Mouse (Mus musculus): ENCODE measurements around the gene Cfap97d1.
"Not testable (repeated sequence)": the region's sequence is repeated elsewhere in the genome, so short reads cannot be mapped to it uniquely, and the experiment has no call there.

The Cfap97d1 gene

DNA sequence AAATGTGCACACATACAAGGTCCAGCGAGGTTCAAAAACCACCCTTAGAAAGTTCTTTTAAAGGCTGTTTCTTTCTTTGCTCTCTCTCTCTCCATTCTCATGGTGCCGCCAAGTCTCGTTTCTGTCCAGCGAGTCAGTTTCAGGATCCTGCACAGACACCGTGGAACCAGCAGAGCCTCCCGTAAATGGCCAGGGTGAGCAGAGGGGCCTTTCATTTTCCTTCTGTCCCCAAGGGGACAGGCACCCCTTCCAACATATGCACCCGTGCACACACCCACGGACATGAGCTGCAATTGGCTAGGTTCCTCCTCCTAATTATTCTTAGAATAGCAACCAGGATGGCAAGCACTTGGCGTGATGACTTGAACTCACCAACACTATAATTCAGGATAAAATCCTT lies 10.6 kb upstream of the Cfap97d1 start:
- no peak for DNase-seq (ENCODE audit: low spot score)

GRCm38 (mm10) chr11:101974181-101974580 lies 9.9 kb upstream of the Cfap97d1 start:
- DNase-seq (ENCODE audit: low spot score): no peak

- DNase-seq (ENCODE audit: low spot score): no peak
Observed at GRCm38 (mm10) chr11:101974923-101975322, 9.2 kb upstream of the Cfap97d1 start.

DNA sequence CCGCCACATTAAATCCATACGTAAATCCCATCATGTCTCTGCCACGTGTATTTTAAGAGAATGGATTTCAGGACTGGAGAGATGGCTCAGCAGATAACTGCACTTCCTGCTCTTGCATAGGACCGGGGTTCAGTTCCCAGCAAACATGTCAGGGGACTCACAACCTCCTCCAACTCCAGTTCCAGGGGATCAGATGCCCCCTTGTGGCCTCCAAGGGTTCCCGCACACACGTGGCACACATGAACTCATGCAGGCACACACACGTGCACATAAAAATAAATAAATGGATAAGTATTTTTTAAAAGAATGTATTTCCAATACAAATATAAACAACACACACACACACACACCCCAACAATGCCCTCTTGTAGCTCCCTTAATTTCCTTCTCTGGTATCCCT lies 7.1 kb upstream of the Cfap97d1 start:
- DNase-seq (ENCODE audit: low spot score): no peak

GRCm38 (mm10) chr11:101979140-101979539 lies 4.9 kb upstream of the Cfap97d1 start:
- DNase-seq (ENCODE audit: low spot score): no peak

DNA sequence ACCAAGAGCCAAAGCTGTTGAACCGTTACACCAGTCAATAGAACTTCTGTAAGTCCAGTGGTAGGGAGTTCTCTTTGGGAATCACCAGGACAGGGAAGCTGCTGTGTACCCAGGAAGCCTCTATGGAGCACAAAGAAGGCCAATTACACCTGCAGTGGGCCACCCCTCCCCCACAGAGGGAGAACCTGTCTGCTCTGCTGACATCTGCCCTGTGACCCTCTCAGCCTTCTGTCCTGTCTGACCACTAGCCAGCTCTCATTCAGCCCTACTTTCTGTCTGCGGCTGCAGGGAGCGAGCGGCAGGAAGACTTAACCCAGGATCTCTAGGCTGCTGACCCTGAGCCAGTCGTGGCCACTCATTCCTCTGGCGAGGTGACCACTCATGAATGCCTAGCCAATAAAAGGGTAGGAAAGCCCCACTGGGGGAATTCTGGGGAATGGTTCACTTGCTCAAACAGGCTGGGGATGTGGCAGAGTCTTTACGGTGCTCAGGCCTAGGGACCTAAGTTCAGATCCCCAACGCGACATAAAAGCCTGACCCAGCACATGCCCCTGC lies 3.4 kb upstream of the Cfap97d1 start:
- no peak for DNase-seq (ENCODE audit: low spot score)

DNA sequence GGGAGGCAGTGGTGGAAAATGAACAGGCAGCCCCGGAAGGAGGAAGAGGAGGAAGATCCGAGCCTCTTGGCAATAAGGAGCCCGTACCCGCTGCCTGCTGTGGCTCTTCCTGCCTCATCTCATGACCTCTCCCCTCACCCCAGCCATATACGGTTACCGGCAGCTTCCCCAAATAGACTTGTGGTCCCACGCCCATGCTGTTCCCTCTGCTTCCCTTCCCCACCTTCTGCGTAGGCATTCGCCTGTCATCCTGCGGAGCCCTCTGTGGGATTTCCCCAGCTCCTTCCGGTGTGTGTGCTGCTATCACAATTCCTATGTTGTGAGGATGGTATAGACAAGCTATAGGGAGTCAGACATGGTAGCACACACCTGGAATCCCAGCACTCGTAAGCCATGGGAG lies 2.2 kb upstream of the Cfap97d1 start:
- no peak for DNase-seq (ENCODE audit: low spot score)

DNA sequence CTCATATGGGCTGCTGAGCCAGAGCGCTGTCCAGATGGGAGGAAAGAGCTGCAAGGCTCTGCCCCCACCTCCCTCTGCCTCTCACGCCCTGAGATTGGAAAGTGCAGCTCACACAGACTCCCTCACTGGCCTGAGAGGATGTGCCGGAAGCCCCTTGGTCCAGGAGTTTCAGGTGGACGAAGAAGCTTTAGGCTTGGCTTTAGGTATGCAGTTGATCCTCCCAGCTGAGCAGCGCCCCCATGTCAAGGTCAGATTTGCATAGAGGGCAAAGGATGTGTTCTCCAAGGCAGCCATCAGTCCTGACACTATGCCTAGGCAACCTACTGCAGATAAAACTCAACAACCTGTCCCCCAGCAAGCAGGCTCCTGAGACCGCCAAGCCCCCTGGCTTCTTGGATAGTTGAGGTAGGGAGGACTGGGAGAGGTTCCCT lies 1.1 kb upstream of the Cfap97d1 start:
- DNase-seq (ENCODE audit: low spot score): no peak

GRCm38 (mm10) chr11:101983431-101983921 lies 603 bp upstream of the Cfap97d1 start:
- no peak for DNase-seq (ENCODE audit: low spot score)

DNA sequence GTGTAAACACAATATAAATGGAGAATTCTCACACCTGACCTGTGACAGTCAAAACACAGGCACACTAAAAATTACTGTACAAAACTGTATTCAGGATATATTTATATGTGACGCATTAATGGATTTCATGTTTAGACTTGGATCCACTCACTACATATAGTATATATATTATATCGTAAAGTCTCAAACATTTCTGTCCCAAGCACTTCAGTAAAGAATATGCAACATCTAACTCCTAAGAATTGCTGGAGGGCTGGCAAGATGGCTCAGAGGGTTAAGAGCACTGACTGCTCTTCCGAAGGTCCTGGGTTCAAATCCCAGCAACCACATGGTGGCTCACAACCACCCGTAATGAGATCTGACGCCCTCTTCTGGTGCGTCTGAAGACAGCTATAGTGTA lies 1.4 kb downstream of the Cfap97d1 start:
- DNase-seq (ENCODE audit: low spot score): not testable (repeated sequence)

DNA sequence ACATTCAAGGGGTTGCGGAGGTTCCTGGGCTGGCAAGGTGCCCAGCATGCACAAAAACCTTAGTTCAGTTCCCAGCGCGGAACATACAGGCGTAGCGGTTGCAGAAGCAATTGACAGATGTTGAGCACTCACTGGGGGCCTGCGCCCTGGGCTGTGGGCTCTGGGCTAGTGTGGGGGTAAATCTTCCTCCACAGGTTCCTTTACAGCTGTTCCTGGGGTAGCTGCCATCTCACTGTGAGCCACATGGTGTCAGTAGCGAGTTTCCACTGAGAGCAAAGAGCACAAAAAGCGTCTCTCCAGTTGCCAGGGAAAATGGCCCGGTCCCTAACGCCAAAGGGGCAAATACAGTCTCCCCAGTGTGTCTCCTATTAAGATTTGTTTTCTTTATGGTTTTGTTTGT lies 1.9 kb downstream of the Cfap97d1 start:
- DNase-seq (ENCODE audit: low spot score): peak; percentile 94

DNA sequence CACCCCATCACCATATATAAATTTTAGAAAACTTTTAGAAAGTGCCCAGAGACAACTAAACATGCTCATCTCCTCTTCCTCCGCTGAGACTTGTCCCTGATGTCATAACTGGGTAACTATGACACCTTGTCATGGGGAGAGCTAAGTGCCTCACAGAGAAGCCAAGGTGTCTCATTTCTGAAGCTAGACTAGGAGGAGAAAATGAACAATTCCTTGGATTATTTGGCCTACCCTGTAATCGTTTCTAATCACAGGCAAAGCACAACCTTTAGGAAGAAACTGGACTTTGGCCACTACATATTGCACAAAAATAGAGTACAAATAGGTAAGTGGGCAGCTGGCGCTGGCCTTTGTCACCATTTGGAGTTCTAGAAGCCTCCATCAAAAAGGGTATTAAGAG lies 2.8 kb downstream of the Cfap97d1 start, which contains the start of gene Dusp3:
TSS of gene Dusp3 (minus strand) at position 101 of the 400 bp plus-strand sequence.
- DNase-seq (ENCODE audit: low spot score): no peak

GRCm38 (mm10) chr11:101990244-101990643 lies 6.2 kb downstream of the Cfap97d1 start:
- DNase-seq (ENCODE audit: low spot score): no peak

GRCm38 (mm10) chr11:101991813-101992212 lies 7.7 kb downstream of the Cfap97d1 start:
- no peak for DNase-seq (ENCODE audit: low spot score)

DNA sequence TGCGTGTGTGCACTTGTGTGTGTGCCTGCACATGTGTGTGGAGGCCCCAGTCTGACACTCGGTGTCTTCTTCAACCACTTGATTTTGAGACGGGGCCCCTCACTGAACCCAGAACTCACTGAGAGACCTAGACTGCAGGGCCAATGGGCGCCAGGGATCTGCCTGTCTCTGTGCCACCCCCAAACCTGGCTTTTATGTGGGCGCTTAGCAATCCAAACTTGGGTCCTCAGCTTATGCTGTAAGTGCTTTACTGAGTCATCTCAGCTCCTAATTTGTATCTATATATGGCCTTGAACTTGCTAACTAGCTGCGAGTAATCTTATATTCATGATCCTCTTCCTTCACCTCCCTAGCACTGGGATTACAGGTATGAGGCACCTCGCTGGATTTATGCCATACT lies 8.3 kb downstream of the Cfap97d1 start:
- DNase-seq (ENCODE audit: low spot score): no peak

- DNase-seq (ENCODE audit: low spot score): no peak
Observed at GRCm38 (mm10) chr11:101994100-101994499, 10.0 kb downstream of the Cfap97d1 start.

- DNase-seq (ENCODE audit: low spot score): no peak
Observed at GRCm38 (mm10) chr11:101995938-101996337, 11.9 kb downstream of the Cfap97d1 start.

DNA sequence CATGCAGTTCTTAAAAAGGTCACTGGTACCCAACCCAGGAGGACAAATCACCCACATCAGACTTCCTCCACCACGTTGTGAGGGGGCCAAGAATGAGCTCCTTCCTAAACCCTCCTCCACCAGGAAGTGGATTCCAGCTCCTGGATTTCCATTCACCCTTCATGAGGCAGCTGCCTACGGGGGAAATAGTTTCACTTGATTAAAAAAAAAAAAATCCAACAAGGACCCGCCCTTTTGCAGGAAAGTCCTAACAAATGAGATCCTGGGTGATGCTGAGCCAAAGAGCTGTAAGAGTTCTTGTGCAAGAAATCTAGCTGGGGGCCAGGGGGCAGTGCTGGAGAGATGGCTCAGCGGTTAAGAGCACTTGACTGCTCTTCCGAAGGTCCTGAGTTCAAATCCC lies 14.2 kb downstream of the Cfap97d1 start:
- DNase-seq (ENCODE audit: low spot score): no peak

DNA sequence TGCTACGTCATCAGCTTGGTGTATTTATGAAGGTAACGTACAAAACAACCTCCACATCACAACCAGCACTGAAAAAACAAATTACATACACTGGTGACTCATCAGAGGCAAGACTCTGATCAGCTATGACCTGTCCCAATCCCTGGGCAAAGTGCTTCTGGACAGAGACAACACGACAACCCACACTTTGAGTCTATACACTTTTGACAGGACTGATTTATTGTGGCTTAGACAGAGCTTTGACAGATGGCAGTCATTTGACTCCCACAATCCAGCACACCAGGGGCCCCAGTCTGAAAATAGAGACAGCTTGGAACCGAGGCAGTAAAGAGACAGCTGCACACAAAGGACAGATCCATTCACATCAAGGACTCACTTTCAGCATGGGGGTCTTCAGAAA lies 15.4 kb downstream of the Cfap97d1 start:
- no peak for DNase-seq (ENCODE audit: low spot score)

GRCm38 (mm10) chr11:102004251-102004650 lies 20.2 kb downstream of the Cfap97d1 start:
- no peak for DNase-seq (ENCODE audit: low spot score)

DNA sequence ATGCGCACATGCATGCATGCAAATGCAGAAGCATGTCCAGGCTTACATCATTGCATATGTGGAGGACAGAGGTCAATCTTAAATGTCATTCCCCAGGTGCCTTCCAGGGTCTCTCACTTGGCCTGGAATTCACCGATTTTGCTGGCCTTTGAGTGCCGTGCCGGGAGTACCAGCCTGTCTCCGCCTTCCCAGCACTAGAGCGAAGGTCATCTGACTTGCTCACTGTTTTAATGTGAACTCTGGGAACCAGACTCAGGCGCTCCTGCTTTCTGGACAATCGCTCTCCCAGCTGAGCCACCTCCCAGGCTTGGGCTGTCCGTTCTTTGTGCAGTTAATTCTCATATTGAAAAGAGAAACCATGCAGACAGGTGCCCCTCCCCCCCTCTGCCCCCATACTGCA lies 22.2 kb downstream of the Cfap97d1 start:
- DNase-seq (ENCODE audit: low spot score): no peak

DNA sequence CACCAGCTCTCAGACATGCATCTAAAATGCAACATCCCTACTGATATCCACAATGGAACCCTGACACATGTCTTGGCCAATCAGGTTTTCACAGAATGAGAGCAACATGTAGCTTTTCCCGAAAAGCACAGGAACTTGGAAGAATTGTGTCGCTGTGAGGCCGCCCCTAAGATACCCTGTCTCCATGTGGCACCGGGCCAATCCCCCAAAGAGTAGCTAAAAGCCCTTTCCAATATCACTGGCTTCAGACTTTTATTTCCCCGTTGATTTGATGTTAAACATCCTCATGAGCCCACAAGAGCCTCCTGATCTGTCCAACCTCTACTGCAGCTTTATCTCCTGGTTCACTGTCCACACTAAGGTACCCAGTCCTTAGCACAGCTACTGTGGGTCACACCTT lies 22.6 kb downstream of the Cfap97d1 start:
- no peak for DNase-seq (ENCODE audit: low spot score)

DNA sequence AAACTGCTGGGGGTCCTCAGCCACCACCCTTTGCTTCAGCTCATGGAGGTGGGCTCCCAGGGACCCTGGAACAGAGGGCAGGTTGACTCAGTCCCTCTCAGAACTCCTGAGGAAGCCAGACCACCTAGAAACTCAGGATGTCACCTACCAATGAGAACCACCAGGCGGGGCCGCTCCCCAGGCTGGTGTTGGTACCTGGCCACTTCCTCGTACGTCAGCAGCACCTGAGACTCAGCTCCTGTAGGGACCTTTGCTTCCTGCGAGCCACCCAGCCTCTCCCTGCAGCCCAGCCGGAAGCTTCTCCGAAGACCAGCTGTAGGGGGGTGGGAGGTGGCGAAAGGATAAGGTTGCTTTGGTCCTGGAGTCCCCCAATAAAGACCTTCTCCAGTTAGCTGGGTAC lies 24.3 kb downstream of the Cfap97d1 start:
- no peak for DNase-seq (ENCODE audit: low spot score)

DNA sequence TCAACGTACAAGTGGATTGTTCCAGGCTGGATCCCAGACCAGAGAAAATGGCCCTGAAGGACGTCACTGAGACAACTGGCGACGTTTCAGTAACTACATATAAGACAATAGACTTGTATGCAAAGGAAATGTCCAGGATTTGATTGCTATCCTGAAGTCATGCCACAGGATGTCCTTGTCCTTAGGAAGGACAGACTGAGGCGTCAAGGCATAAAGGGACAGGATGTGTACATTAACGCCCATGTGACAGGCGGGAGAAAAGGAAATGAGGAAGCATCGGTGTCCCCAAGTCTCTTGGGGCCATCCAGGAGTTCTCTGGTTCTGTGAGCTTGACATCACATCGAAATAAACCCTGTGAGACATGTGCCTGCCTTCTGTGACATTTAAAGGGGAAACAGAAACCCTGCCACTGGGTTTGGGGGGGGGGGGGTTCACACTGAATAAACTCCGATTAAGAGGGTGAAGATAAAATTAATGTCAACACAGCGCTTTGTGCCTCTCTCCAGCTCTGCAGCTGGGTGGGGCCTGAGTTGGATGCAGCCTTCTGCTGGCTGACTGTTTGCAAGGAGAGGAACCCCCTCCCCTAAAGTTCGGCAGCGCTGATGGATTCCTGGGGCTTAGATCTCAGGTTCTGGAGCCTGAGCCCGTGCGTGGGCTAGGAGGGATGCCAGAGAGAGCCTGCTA lies 25.0 kb downstream of the Cfap97d1 start:
- DNase-seq (ENCODE audit: low spot score): no peak

Data from retina, embryonic 14.5 days (tissue).